Mouse (Mus musculus): ENCODE results near the gene Fam169a. TPM values are rescaled to one million over a fixed set of nuclear protein-coding genes. Genes with fewer than 3 reads are reported as not detected.
A peak's percentile ranks its signal among the peaks of the same experiment; 100 is the strongest.
"Not testable (repeated sequence)": the region's sequence is repeated elsewhere in the genome, so short reads cannot be mapped to it uniquely, and the experiment has no call there.

Fam169a gene
- total RNA-seq, 2 experiments from 2014 or later, result 35.0 to 37.2 TPM

- DNase-seq, result no peak
These were observed 13.5 kb downstream of the Fam169a start for GRCm38 (mm10) chr13:97080615-97081014.

- DNase-seq, result no peak
These were observed 15.3 kb downstream of the Fam169a start for GRCm38 (mm10) chr13:97082432-97082831.

- DNase-seq, result no peak
These were observed 19.2 kb downstream of the Fam169a start for GRCm38 (mm10) chr13:97086316-97086715.

DNA sequence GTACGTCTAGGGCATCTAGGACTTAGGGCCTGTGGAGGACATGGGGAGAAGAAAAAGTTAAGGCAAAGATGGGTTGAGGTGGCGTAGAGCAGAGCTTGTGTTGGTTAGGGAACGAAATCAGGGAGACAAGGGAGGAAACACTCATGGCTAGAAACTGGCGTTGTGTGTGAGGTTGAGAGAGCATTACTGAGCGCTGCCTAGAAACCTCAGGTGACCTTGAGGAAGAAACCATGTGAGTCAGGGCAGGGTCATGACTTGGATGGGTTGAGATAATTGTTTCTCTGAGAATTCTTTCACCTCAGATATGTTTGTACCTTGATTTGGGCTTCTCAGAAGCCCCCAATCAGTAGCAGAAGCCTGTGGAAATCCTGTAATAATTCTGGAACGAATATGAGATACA is 20.3 kb downstream of the Fam169a start:
- no peak for DNase-seq

GRCm38 (mm10) chr13:97088183-97088582 is 21.1 kb downstream of the Fam169a start:
- no peak for DNase-seq

DNA sequence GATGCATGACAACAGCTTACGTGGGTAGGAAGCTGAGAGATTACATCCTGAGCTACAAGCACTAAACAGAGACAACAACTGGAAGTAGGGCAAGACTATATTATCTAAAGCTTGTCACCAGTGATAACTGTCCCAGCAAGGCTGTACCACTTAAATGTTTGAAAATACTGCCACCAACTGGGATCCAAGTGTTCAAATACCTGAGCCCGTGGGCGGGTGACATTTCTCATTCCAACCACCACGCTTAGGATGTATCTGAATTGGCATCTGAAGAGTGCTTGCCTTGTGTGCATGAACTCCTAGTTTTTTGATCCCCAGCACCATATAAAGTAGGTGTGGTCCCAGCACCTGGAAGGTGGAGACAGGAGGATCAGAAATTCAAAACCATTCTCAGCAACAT is 28.6 kb downstream of the Fam169a start:
- DNase-seq, result no peak

DNA sequence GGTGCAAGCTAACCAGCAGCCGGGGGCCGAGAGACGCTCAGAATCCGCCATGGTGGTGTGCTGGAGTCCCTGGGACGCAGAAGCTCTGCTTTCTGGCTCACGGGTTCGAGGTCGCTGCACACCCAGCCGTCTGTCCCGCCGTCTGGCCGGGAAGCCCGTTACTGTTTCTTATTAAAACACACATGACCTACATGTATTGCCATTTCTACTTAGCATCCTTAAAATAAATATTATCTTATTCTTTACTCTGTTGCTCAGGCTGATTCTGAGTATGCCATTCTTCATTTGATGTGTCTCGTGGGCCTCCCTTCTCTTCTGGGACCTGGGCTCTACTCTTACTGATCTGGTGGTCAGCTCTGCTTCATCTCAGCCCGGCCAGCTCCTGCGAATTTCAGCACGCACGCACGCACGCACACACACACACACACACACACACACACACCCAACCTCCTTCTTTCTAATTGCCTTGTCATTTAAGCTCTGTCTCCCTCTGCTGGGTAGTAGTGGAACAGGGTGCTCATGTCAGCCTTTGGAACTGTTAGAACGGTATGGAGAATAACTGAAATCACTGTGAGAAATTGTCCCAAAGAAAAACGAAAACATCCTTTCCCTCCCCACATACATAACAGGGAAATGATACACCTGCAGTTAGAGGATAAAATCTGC is 32.2 kb downstream of the Fam169a start, which contains the start of gene Gm6169:
Gm6169 (minus strand) TSS at position 51 of the 666 bp plus-strand sequence.
- peak; percentile 33 to 40 for DNase-seq

DNA sequence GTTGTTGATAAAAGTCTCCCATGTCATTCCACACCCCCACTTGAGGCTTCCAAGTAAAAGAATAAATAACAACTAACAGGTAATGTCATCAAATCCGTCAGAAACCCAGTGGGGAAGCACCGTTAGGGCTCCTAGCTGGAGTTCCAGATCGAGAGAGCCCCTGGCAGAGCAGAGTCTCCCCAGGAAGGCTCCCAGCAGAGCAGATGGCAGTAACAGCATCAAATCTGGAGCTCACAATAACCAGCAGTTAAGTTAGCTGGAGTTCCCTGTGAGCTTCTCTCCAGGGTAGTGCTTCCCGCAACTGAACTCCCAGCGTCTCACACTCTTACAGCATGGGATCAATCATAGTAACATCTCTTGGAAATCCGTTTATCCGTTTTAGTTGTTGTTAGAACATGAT is 37.9 kb downstream of the Fam169a start:
- peak; percentile 22 to 26 for DNase-seq

GRCm38 (mm10) chr13:97107721-97108120 is 40.6 kb downstream of the Fam169a start:
- DNase-seq, result not testable (repeated sequence)

- DNase-seq, result no peak
These were observed 42.0 kb downstream of the Fam169a start for GRCm38 (mm10) chr13:97109046-97109445.

- DNase-seq, result no peak
These were observed 54.3 kb downstream of the Fam169a start for GRCm38 (mm10) chr13:97121341-97121740.

- not testable (repeated sequence) for DNase-seq
These were observed 62.6 kb downstream of the Fam169a start for GRCm38 (mm10) chr13:97129654-97130053.

GRCm38 (mm10) chr13:97130413-97130812 is 63.3 kb downstream of the Fam169a start:
- not testable (repeated sequence) for DNase-seq

GRCm38 (mm10) chr13:97137466-97138400 is 70.6 kb downstream of the Fam169a start, which contains the start of the genes Gfm2 and Nsa2:
Gene Gfm2, plus strand, starts transcription at chr13:97137937.
Gene Nsa2, minus strand, starts transcription at chr13:97137937.
- peak; percentile 91 for DNase-seq

- DNase-seq, result not testable (repeated sequence)
These were observed 71.4 kb downstream of the Fam169a start for GRCm38 (mm10) chr13:97138404-97138931.

DNA sequence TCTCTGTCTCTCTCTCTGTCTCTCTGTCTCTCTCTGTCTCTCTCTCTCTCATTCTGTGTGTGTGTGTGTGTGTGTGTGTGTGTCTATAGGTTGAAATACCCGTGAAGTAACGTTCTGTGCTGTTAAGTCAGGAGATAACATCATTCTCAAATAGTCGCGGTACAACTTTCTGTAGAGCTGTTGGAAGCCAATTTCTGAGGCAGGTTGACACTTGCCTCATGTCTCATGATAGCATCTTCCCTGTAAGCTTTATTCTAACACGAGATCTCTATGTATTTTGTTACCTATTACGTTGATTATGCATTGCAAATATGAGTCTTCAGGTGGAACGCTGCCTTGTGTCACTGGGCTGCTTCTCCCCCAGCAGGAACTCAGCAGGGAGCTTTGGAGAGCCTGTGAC is 75.2 kb downstream of the Fam169a start:
- DNase-seq, result no peak

- DNase-seq, result no peak
These were observed 78.7 kb downstream of the Fam169a start for GRCm38 (mm10) chr13:97145834-97146233.

DNA sequence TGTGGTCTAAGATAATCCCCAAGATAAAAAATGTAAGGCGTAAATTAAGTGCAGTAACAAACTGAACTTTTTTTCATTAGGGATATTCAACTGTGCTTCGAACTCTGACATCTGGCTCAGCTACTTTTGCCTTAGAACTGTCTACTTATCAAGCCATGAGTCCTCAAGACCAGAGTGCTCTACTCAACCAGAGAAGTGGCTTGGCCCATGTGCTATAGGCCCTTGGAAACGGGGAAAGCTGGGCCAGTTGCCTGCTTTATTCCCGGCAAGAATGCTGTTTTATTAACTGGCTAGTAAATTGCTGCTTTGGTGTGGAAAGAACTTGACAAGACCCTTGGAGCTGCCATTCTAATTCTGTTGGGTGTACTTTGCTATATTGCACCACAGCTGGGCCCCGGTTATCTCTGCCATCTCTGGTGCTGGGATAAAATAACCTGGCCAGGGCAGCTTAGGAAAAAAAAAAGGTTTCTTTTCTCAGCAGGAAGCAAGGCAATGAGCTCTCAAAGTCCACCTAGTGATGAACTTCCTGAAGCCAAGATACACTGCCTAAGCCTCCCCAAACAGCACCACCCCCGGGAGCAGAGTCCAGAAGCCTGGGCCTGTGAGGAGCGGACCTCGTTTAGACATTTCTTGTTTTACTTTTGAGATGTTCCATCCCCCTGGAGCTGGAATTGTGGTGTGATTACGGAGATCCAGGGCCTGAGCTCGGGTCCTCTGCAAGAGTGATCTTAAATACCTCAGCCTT is 108.6 kb downstream of the Fam169a start:
- DNase-seq, result no peak

GRCm38 (mm10) chr13:97176731-97177130 is 109.6 kb downstream of the Fam169a start:
- no peak for DNase-seq

DNA sequence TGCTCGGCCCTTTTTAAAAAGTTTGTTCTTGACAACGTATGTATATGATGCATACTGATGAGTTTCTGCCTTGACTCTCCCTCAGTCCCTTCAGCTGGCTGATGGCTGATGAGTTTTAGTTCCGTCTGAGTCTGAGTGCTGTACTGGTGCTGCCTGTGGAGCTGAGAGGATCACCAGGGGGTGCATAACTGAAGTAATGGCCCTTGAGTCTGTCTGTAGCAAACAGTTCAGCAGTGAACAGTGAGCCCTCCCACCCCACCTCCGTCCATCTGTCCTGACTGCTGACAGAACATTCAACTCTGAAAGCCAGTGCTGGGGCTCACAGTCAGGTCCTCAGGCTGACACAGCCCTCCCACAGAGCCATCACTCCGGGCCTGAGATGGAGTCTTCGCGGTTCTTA is 111.9 kb downstream of the Fam169a start:
- no peak for DNase-seq

GRCm38 (mm10) chr13:97180113-97180828 is 113.2 kb downstream of the Fam169a start:
- no peak for DNase-seq
